Mouse (Mus musculus): ENCODE results near the gene Galk1. TPM values are rescaled to one million over a fixed set of nuclear protein-coding genes. Genes with fewer than 3 reads are reported as not detected.

Galk1 gene
- polyA plus RNA-seq, 1 experiment from 2014 or later, result 100 TPM

- no peak for ATAC-seq
- H3K27me3 ChIP-seq, result no peaks in the 10 kb centered on the region
- no peak for TF ChIP-seq CTCF (IDR thresholded peaks at IDR 0.05)
- ChIA-PET CTCF (interaction anchor here (1.4 to 2.8 kb wide), 2 partner anchors 62 to 78 kb away, joined by 8 to 17 read pairs; no protein-coding TSS in a partner anchor), POLR2A (interaction anchor here (0.6 to 1.0 kb wide), 2 partner anchors 20 to 65 kb away, joined by 3 to 9 read pairs; no protein-coding TSS in a partner anchor)
- in situ Hi-C loops (cut with MboI; ENCODE audit: low pct_unique_long_range_greater_than_20kb), result no loop called here
- no peak for DNase-seq (ENCODE audit: low read depth, low spot score)
Measured at GRCm38 (mm10) chr11:116000607-116001006, 11.9 kb downstream of the Galk1 start.

GRCm38 (mm10) chr11:115999538-116000143 is 12.9 kb downstream of the Galk1 start:
- TF ChIP-seq CTCF (IDR thresholded peaks at IDR 0.05), result no peak
- CTCF ChIA-PET, result interaction anchor here (0.6 to 2.8 kb wide), 7 partner anchors 12 to 88 kb away, joined by 3 to 17 read pairs (median 4); partner anchors contain the start of gene Smim6
- POLR2A ChIA-PET, result interaction anchor here (1.0 to 1.1 kb wide), 2 partner anchors 21 to 60 kb away, joined by 3 to 5 read pairs; no protein-coding TSS in a partner anchor
- H3K27me3 ChIP-seq, result no peaks in the 10 kb centered on the region
- ATAC-seq (peak; percentile 37), DNase-seq (ENCODE audit: low read depth, low spot score) (no peak)
- in situ Hi-C loops (cut with MboI; ENCODE audit: low pct_unique_long_range_greater_than_20kb), result loop anchor here (5.0 kb wide), 1 partner anchor 62 kb away; no protein-coding TSS in a partner anchor

GRCm38 (mm10) chr11:115999027-115999426 is 13.5 kb downstream of the Galk1 start:
- TF ChIP-seq CTCF (IDR thresholded peaks at IDR 0.05), result no peak
- ATAC-seq (no peak), DNase-seq (ENCODE audit: low read depth, low spot score) (no peak)
- in situ Hi-C loops (cut with MboI; ENCODE audit: low pct_unique_long_range_greater_than_20kb), result loop anchor here (5.0 kb wide), 1 partner anchor 62 kb away; no protein-coding TSS in a partner anchor
- H3K27me3 ChIP-seq, result no peaks in the 10 kb centered on the region
- POLR2A ChIA-PET, result no interaction called here
- CTCF ChIA-PET, result interaction anchor here (0.6 to 2.8 kb wide), 6 partner anchors 12 to 76 kb away, joined by 3 to 17 read pairs (median 5); no protein-coding TSS in a partner anchor

GRCm38 (mm10) chr11:115997662-115998061 is 14.9 kb downstream of the Galk1 start:
- no peak for TF ChIP-seq CTCF (IDR thresholded peaks at IDR 0.05)
- in situ Hi-C loops (cut with MboI; ENCODE audit: low pct_unique_long_range_greater_than_20kb), result loop anchor here (5.0 kb wide), 1 partner anchor 60 kb away; no protein-coding TSS in a partner anchor
- DNase-seq (ENCODE audit: low read depth, low spot score) (no peak), ATAC-seq (no peak)
- ChIA-PET POLR2A (no interaction called here), CTCF (interaction anchor here (0.6 to 2.0 kb wide), 2 partner anchors 59 to 62 kb away, joined by 3 to 8 read pairs; no protein-coding TSS in a partner anchor)
- no peaks in the 10 kb centered on the region for H3K27me3 ChIP-seq

- ChIA-PET POLR2A (no interaction called here), CTCF (interaction anchor here (0.8 to 2.0 kb wide), 2 partner anchors 55 to 58 kb away, joined by 3 to 8 read pairs; no protein-coding TSS in a partner anchor)
- no peak for TF ChIP-seq CTCF (IDR thresholded peaks at IDR 0.05)
- ATAC-seq, result no peak
- no peak for DNase-seq (ENCODE audit: low read depth, low spot score)
- no peaks in the 10 kb centered on the region for H3K27me3 ChIP-seq
- in situ Hi-C loops (cut with MboI; ENCODE audit: low pct_unique_long_range_greater_than_20kb), result loop anchor here (5.0 kb wide), 1 partner anchor 60 kb away; no protein-coding TSS in a partner anchor
Measured at GRCm38 (mm10) chr11:115997047-115997446, 15.5 kb downstream of the Galk1 start.

- CTCF ChIA-PET, result interaction anchor here (1.0 kb wide), 1 partner anchor 56 kb away, joined by 3 read pairs; no protein-coding TSS in a partner anchor
- in situ Hi-C loops (cut with MboI; ENCODE audit: low pct_unique_long_range_greater_than_20kb), result loop anchor here (5.0 kb wide), 1 partner anchor 58 kb away; no protein-coding TSS in a partner anchor
Measured at GRCm38 (mm10) chr11:115995256-115995655, 17.3 kb downstream of the Galk1 start.

GRCm38 (mm10) chr11:115992098-115992497 is 20.4 kb downstream of the Galk1 start:
- TF ChIP-seq CTCF (IDR thresholded peaks at IDR 0.05), result no peak
- no peaks in the 10 kb centered on the region for H3K27me3 ChIP-seq
- DNase-seq (ENCODE audit: low read depth, low spot score) (no peak), ATAC-seq (no peak)
- in situ Hi-C loops (cut with MboI; ENCODE audit: low pct_unique_long_range_greater_than_20kb), result no loop called here
- POLR2A ChIA-PET, result no interaction called here
- CTCF ChIA-PET, result interaction anchor here (1.5 kb wide), 1 partner anchor 50 kb away, joined by 3 read pairs; no protein-coding TSS in a partner anchor

More at GRCm38 (mm10) chr11:115995256-115995655, 17.3 kb downstream of the Galk1 start:
- no peak for TF ChIP-seq CTCF (IDR thresholded peaks at IDR 0.05)
- no peaks in the 10 kb centered on the region for H3K27me3 ChIP-seq
- ATAC-seq (no peak), DNase-seq (ENCODE audit: low read depth, low spot score) (no peak)
- POLR2A ChIA-PET, result no interaction called here

GRCm38 (mm10) chr11:115989686-115990085 is 22.8 kb downstream of the Galk1 start:
- CTCF ChIA-PET, result no interaction called here
- POLR2A ChIA-PET, result no interaction called here
- DNase-seq (ENCODE audit: low read depth, low spot score), result no peak
- no peaks in the 10 kb centered on the region for H3K27me3 ChIP-seq
- TF ChIP-seq CTCF (IDR thresholded peaks at IDR 0.05), result no peak
- in situ Hi-C loops (cut with MboI; ENCODE audit: low pct_unique_long_range_greater_than_20kb), result no loop called here
- ATAC-seq, result no peak

GRCm38 (mm10) chr11:115983291-115983690 is 29.2 kb downstream of the Galk1 start:
- in situ Hi-C loops (cut with MboI; ENCODE audit: low pct_unique_long_range_greater_than_20kb), result no loop called here
- ATAC-seq, result no peak
- no peak for TF ChIP-seq CTCF (IDR thresholded peaks at IDR 0.05)
- DNase-seq (ENCODE audit: low read depth, low spot score), result no peak
- CTCF ChIA-PET, result no interaction called here
- no peaks in the 10 kb centered on the region for H3K27me3 ChIP-seq
- POLR2A ChIA-PET, result no interaction called here

- TF ChIP-seq CTCF (IDR thresholded peaks at IDR 0.05), result no peak
- no peaks in the 10 kb centered on the region for H3K27me3 ChIP-seq
- ChIA-PET CTCF (no interaction called here), POLR2A (no interaction called here)
- DNase-seq (ENCODE audit: low read depth, low spot score), result no peak
- no peak for ATAC-seq
- in situ Hi-C loops (cut with MboI; ENCODE audit: low pct_unique_long_range_greater_than_20kb), result no loop called here
Measured at GRCm38 (mm10) chr11:115982472-115982871, 30.0 kb downstream of the Galk1 start.

- DNase-seq (ENCODE audit: low read depth, low spot score), result no peak
- H3K27me3 ChIP-seq, result no peaks in the 10 kb centered on the region
- POLR2A ChIA-PET, result no interaction called here
- TF ChIP-seq CTCF (IDR thresholded peaks at IDR 0.05), result no peak
- CTCF ChIA-PET, result no interaction called here
- in situ Hi-C loops (cut with MboI; ENCODE audit: low pct_unique_long_range_greater_than_20kb), result no loop called here
- ATAC-seq, result no peak
Measured at GRCm38 (mm10) chr11:115975544-115975943, 37.0 kb downstream of the Galk1 start.
